Mouse (Mus musculus): ENCODE measurements at regions not wholly inside any gene's neighbourhood (a gene's known extent, or its start where the extent isn't known, plus 50 kb on each side); places are given as distances from the start of the nearest gene placed in this dataset.

DNA sequence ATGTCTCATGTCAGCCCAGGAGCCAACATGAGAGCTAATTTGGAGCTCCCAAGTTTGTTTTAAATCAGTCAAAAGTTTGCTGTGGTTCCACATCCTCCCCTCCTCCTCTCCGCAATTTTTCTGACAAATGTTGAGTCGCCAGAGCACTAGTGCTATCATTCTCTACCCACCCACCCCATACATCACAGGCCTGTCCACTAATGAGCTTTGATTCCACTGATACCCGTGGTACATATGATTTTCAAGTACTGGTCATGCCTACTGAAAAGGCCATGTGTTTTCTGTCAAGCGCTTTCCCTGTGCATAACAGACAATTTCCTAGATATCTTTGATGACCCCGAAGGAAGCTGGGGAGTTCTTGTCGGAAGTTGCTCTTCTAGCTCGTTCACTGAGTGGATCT is 85.5 kb upstream of the Mrps30 start:
- DNase-seq, result no peak
- H3K4me3 ChIP-seq (ENCODE audit: insufficient read depth, low read depth, low read length), result no peak overlapping the region
- TF ChIP-seq POLR2A (IDR thresholded peaks at IDR 0.05; ENCODE audit: low read depth, low read length) (no peak), CTCF (conservative IDR thresholded peaks at IDR 0.05; ENCODE audit: insufficient read depth, insufficient read length, low read depth, low read length) (no peak)
- H3K36me3 ChIP-seq (ENCODE audit: control insufficient read depth, insufficient read depth, low read length), result no peaks in the 10 kb centered on the region
- no peaks in the 10 kb centered on the region for H3K4me1 ChIP-seq (ENCODE audit: control insufficient read depth, insufficient read depth, low read length)
- no peak overlapping the region for H3K27ac ChIP-seq (ENCODE audit: insufficient read depth, low read depth, low read length)
- H3K27me3 ChIP-seq (replicated peaks; ENCODE audit: control insufficient read depth, insufficient read depth, low read length), result no peaks in the 10 kb centered on the region
- WGBS, result 54% methylated on average over 7 of the region's 7 CpGs

DNA sequence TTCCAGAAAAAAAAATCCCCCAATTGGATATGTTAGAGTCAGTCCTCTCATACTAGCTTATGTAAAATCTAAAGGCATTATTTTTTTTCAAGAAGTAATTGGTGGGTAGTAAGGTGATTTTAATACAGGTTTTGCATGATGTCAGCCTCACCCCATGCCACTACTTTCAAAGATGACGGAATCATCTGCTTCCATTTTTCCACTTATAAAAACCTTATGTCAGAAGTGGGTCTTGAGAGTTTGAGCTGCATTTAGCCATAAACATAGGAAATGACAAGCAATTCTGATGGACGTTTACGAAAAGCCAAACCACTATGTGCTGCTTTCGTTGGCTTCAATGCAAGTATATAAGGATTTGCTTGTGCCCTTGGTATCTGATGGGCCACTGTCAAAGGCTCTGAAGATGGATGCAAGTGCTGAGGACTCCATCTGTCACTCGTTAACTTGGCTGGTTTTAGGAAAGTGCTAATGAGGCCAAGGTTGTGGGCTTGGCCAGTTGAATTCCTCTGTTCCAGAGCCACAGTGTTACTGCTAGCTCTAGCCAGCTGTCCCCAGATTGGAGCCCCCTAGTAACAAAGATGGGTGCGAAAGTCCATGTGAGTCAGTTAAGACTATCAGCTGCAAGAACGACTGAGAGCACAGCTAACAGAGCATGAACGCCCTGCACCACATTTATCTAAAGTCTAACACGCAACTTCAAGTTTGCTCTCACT is 72.8 kb upstream of the Mrps30 start:
- no peak overlapping the region for H3K27ac ChIP-seq (ENCODE audit: insufficient read depth, low read depth, low read length)
- H3K36me3 ChIP-seq (ENCODE audit: control insufficient read depth, insufficient read depth, low read length), result no peaks in the 10 kb centered on the region
- 63% methylated on average over 9 of the region's 9 CpGs for WGBS
- no peak for TF ChIP-seq POLR2A (IDR thresholded peaks at IDR 0.05; ENCODE audit: low read depth, low read length)
- no peak for DNase-seq
- no peak overlapping the region for H3K4me3 ChIP-seq (ENCODE audit: insufficient read depth, low read depth, low read length)
- no peaks in the 10 kb centered on the region for H3K4me1 ChIP-seq (ENCODE audit: control insufficient read depth, insufficient read depth, low read length)
- no peaks in the 10 kb centered on the region for H3K27me3 ChIP-seq (replicated peaks; ENCODE audit: control insufficient read depth, insufficient read depth, low read length)

DNA sequence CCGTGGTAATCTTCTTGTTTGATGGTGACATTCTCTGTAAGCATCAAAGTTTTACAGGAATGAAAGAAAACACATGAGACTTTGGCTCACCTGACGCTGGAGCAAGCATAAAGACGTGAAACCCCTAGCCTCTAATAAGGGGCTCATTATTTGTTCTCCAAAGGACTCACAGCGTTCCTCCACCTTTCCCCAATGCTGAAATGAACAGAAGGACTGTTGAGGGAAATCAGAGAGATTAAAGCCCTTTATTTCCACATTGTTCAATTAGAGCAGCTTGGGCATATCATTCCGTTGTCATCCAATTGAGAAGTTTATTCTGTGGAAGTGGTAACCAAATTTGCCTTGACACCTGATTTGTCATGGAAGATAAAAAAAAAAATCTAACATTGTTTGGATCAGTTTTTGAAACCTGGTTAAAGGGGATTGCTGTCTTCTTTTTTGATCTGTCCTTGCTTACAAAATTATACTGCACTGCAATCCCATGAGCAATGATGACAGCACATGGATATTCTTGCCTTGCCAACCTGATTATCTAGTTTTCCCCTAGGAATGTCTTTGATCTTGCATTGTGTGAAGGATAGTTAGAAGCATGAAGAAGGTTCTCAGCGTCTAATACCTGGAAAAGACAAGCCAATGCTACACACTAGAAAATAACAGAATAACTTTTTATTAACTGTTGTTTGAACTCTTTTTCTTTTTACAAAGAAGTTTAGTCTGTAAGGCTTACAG is 62.1 kb upstream of the Mrps30 start:
- WGBS, result 62% methylated on average over 6 of the region's 6 CpGs
- no peak for DNase-seq

DNA sequence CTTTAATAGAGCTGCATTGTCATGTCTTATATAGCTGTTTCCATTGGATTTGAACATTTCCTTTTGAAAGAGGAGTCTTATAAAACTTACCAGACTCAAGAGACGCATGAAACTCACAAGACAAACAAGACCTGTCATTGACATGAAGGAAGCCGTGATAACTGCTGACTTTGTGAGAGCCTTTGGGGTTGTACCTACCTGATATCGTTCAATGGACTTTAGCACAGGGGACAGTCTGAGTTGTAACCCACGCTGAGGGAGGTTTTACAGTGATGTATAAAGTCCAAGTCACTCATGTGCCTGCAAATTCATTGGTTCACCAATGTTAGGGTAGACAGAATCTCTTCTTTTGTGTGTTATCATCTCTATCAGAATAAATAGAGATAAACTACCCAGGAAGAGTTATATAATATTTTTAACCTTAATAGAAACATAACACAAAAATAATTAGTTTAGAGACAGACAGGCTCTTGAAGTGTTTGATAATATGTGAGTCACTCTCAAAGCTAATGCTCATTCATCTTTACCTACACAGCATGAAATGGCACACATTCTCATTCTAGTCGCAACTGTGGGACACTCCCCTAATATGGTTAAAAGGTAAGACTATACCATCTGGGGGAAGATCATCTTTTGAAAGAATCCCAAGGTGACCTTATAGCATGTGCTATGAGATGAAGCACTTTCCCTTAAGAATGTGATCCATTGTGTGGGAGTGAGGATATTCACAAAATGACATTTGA is 54.4 kb upstream of the Mrps30 start:
- no peak overlapping the region for H3K27ac ChIP-seq (ENCODE audit: insufficient read depth, low read depth, low read length)
- DNase-seq, result peak; percentile 4
- WGBS, result 69% methylated on average over 5 of the region's 5 CpGs
- no peaks in the 10 kb centered on the region for H3K27me3 ChIP-seq (replicated peaks; ENCODE audit: control insufficient read depth, insufficient read depth, low read length)
- no peaks in the 10 kb centered on the region for H3K4me1 ChIP-seq (ENCODE audit: control insufficient read depth, insufficient read depth, low read length)
- H3K36me3 ChIP-seq (ENCODE audit: control insufficient read depth, insufficient read depth, low read length), result no peaks in the 10 kb centered on the region
- no peak for TF ChIP-seq CTCF (conservative IDR thresholded peaks at IDR 0.05; ENCODE audit: insufficient read depth, insufficient read length, low read depth, low read length)
- no peak for TF ChIP-seq POLR2A (IDR thresholded peaks at IDR 0.05; ENCODE audit: low read depth, low read length)
- no peak overlapping the region for H3K4me3 ChIP-seq (ENCODE audit: insufficient read depth, low read depth, low read length)

More for the DNA sequence above, 62.1 kb upstream of the Mrps30 start:
- no peak for TF ChIP-seq CTCF (conservative IDR thresholded peaks at IDR 0.05; ENCODE audit: insufficient read depth, insufficient read length, low read depth, low read length)
- TF ChIP-seq POLR2A (IDR thresholded peaks at IDR 0.05; ENCODE audit: low read depth, low read length), result no peak
- Histone ChIP-seq H3K4me1 (ENCODE audit: control insufficient read depth, insufficient read depth, low read length) (no peaks in the 10 kb centered on the region), H3K36me3 (ENCODE audit: control insufficient read depth, insufficient read depth, low read length) (no peaks in the 10 kb centered on the region), H3K4me3 (ENCODE audit: insufficient read depth, low read depth, low read length) (no peak overlapping the region), H3K27me3 (replicated peaks; ENCODE audit: control insufficient read depth, insufficient read depth, low read length) (no peaks in the 10 kb centered on the region), H3K27ac (ENCODE audit: insufficient read depth, low read depth, low read length) (no peak overlapping the region)
